Mouse (Mus musculus): Measurements from ENCODE around the gene Rbm44.

DNA sequence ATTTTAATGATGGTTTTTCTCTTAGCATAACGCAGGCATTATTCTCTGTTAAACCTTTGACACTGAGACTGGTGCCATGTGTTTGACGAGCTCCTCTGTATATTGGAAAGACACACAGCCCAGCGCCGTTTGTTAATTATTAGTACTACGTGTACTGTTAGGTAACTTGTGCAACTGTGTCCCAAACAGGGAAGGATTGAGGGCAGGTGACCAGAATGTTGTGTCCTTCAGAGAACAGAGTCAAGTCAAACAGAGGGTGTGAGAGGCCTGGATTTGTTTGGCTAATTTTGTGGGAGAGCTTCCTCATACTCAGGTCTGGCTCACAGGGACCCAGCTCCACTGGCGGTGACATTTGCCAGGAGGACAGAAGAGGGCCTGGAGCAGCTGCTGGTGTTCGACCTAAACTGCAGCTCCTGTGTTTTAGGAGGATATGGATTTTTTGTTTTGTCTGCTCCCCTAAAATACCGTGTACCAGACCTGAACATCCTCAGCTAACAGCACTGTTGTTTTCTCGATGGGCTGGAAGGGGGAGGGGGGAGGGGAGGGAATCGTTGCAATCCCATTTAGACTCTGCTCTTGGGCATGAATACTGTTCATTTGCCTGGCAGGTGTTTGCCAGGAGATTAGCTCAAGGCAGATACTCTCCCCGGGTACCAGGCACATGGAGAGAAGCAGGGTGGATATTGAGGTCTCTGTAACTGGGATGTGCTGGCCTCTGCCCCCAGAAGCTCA lies 43.0 kb upstream of the Rbm44 start:
- TF ChIP-seq ZKSCAN1 (IDR thresholded peaks at IDR 0.05; ENCODE audit: low read depth, low read length) (no peak), POLR2A (IDR thresholded peaks at IDR 0.05; ENCODE audit: control insufficient read depth in 1 of 2, insufficient read depth in 1 of 2, low read depth in 1 of 2, low read length in 2 of 2, poor library complexity in 1 of 2) (no peak), GABPA (IDR thresholded peaks at IDR 0.05; ENCODE audit: low read depth, low read length) (no peak), MAZ (IDR thresholded peaks at IDR 0.05; ENCODE audit: low read depth, low read length) (no peak), MEF2A (IDR thresholded peaks at IDR 0.05; ENCODE audit: extremely low read depth, insufficient replicate concordance, low read depth, low read length, poor library complexity, severe bottlenecking) (no peak), CTCF (IDR thresholded peaks at IDR 0.05 in 2 of 3, conservative IDR thresholded peaks at IDR 0.05 in 1 of 3; ENCODE audit: control insufficient read depth in 1 of 3, insufficient read depth in 1 of 3, low read depth in 2 of 3, low read length in 3 of 3, poor library complexity in 1 of 3, severe bottlenecking in 1 of 3) (no peak), EP300 (IDR thresholded peaks at IDR 0.05; ENCODE audit: low read depth in 1 of 2, low read length in 2 of 2) (no peak)
